Mouse (Mus musculus) intestine, embryonic 16.5 days (tissue): ENCODE data around the gene Coa3. TPM values are rescaled to one million over a fixed set of nuclear protein-coding genes. Genes with fewer than 3 reads are reported as not detected.

Source experiments
- ATAC-seq: fragments of 200-750 bp; cut with Nextera tagmentation; 2 replicates; pipeline ENCODE4 v1.8.0; 2017; ENCODE audit warnings: moderate TSS enrichment, moderate library complexity
- H3K27ac ChIP-seq: fragments of 300-500 bp; sonication (generic); 2 replicates; pipeline ENCODE4 v1.5.1; 2014; ENCODE audit warnings: mild to moderate bottlenecking, low read length
- H3K27me3 ChIP-seq: fragments of 300-500 bp; sonication (generic); replicated peaks from 2 replicates; pipeline ENCODE4 v1.6.1; 2014; ENCODE audit warnings: low read length, control low read depth, mixed read lengths; ENCODE audit not compliant: control insufficient read depth, insufficient read depth
- H3K36me3 ChIP-seq: fragments of 300-500 bp; sonication (generic); 2 replicates; pipeline ENCODE4 v1.6.1; 2014; ENCODE audit warnings: low read length, control low read depth; ENCODE audit not compliant: control insufficient read depth, insufficient read depth
- H3K4me1 ChIP-seq: fragments of 300-500 bp; sonication (generic); 2 replicates; pipeline ENCODE4 v1.6.1; 2014; ENCODE audit warnings: low read length, control low read depth, mixed read lengths; ENCODE audit not compliant: control insufficient read depth, insufficient read depth
- H3K4me2 ChIP-seq: fragments of 300-500 bp; sonication (generic); 2 replicates; pipeline ENCODE4 v1.6.1; 2014; ENCODE audit warnings: low read depth, low read length, control low read depth
- H3K4me3 ChIP-seq: fragments of 300-500 bp; sonication (generic); 2 replicates; pipeline ENCODE4 v1.5.1; 2014; ENCODE audit warnings: mild to moderate bottlenecking, low read length
- H3K9ac ChIP-seq: fragments of 300-500 bp; sonication (generic); 2 replicates; pipeline ENCODE4 v1.6.1; 2014; ENCODE audit warnings: low read depth, low read length
- H3K9me3 ChIP-seq: fragments of 300-500 bp; sonication (generic); 2 replicates; pipeline ENCODE4 v1.6.1; 2016; ENCODE audit warnings: low read length, control low read depth; ENCODE audit not compliant: control insufficient read depth
- WGBS: fragments of 180-500 bp; shearing (Covaris S2); extraction: QIAGEN DNeasy Blood & Tissue Kit; methylation state at CpG from one replicate; pipeline ENCODE4 v1.1.7; 2014; 5-methylcytosine and 5-hydroxymethylcytosine counted together
- polyA plus RNA-seq: library from polyadenylated mRNA; unstranded; fragments of >200 nt; fragmentation: Nextera tagmentation; extraction: Ambion mirVana; gene quantifications from 2 replicates; pipeline ENCODE4 v1.2.1, GENCODE M21; 2015

Coa3 gene
- polyA plus RNA-seq, 1 experiment from 2014 or later: 278 TPM

- 17% methylated on average over 7 of the region's 7 CpGs for WGBS
Observed at GRCm38 (mm10) chr11:101246702-101247012, 32.3 kb downstream of the Coa3 start.

DNA sequence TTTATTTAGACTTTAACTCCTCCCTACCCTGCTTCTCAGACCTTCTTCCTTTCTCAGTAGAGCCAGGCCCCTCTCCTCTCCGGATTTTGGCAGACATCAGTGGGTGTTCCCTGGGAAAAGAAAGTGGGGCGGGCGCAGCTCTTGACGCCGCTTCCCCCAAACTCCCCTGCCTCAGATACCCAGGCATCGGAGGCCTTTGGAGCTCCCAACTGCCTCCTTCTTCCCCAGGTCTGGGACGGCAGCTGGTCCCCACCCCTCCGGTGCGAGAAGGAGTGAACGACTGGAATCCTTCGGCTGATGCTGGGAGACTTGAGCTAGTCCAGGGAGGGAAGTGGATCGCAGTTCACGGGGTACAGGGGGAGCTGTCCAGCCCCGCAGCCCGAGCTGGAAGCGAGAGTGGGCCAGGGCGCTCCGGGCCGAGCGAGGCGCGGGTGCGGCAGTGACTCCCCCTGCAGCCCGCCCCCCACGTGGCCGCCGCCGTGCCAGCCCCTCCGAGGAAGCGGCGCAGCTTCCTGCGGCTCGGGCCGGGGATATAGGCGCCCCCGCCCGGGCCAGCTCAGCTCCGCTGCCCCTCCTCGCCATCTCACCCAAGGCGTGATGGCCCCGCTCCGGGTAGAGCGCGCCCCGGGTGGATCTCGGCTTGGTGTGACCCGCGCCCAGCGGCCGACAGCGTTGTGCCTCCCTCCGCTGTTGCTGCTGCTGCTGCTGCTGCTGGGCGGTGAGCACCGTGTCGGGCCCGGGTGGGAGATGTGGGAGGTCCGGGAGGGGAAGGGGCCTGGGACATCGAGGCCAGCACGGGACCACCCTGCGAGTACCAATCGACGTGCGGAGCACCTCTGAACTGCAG lies 32.8 kb downstream of the Coa3 start, which contains the start of gene Ramp2:
TSS of gene Ramp2 (plus strand) at position 174 of the 847 bp plus-strand sequence.
- H3K9ac ChIP-seq: peak within 1 kb of the TSS; percentile 84
- peak within 1 kb of the TSS; percentile 66 for H3K4me3 ChIP-seq
- H3K4me2 ChIP-seq: peak within 1 kb of the TSS; percentile 98
- no peaks in the 10 kb centered on the region for H3K36me3 ChIP-seq
- peak; percentile 68 for ATAC-seq
- H3K27me3 ChIP-seq: no peaks in the 10 kb centered on the region
- H3K27ac ChIP-seq: peak within 1 kb of the TSS; percentile 78
- peaks cover 17% of the 10 kb centered on the region for H3K4me1 ChIP-seq
- WGBS: under 1% methylated on average over 63 of the region's 63 CpGs
- H3K9me3 ChIP-seq: no peaks in the 10 kb centered on the region

More at GRCm38 (mm10) chr11:101246702-101247012, 32.3 kb downstream of the Coa3 start:
- peak overlapping the region; percentile 66 for H3K4me3 ChIP-seq
- H3K4me1 ChIP-seq: peaks cover 17% of the 10 kb centered on the region
- peak overlapping the region; percentile 78 for H3K27ac ChIP-seq
- no peaks in the 10 kb centered on the region for H3K27me3 ChIP-seq
- H3K9me3 ChIP-seq: no peaks in the 10 kb centered on the region
- peak overlapping the region; percentile 84 for H3K9ac ChIP-seq
- no peak; the same call in 1 of the 2 replicates for ATAC-seq
- H3K4me2 ChIP-seq: peak overlapping the region; percentile 98
- no peaks in the 10 kb centered on the region for H3K36me3 ChIP-seq

GRCm38 (mm10) chr11:101245071-101245470 lies 33.8 kb downstream of the Coa3 start:
- Histone ChIP-seq H3K4me2 (no peak overlapping the region), H3K9me3 (no peaks in the 10 kb centered on the region), H3K4me1 (peaks cover 17% of the 10 kb centered on the region), H3K36me3 (no peaks in the 10 kb centered on the region), H3K27ac (peak overlapping the region; percentile 30), H3K27me3 (no peaks in the 10 kb centered on the region), H3K4me3 (no peak overlapping the region), H3K9ac (no peak overlapping the region)
- WGBS: 44% methylated on average over 4 of the region's 4 CpGs
- ATAC-seq: no peak

GRCm38 (mm10) chr11:101238071-101238647 lies 40.8 kb downstream of the Coa3 start:
- Histone ChIP-seq H3K27me3 (no peaks in the 10 kb centered on the region), H3K27ac (peak overlapping the region; percentile 83), H3K36me3 (no peaks in the 10 kb centered on the region), H3K4me2 (no peak overlapping the region), H3K4me1 (peaks cover 8% of the 10 kb centered on the region), H3K9me3 (no peaks in the 10 kb centered on the region), H3K4me3 (no peak overlapping the region), H3K9ac (no peak overlapping the region)
- WGBS: 45% methylated on average over 5 of the region's 5 CpGs
- ATAC-seq: peak; percentile 60

GRCm38 (mm10) chr11:101236782-101237181 lies 42.1 kb downstream of the Coa3 start:
- no peak overlapping the region for H3K4me3 ChIP-seq
- peaks cover 14% of the 10 kb centered on the region for H3K4me1 ChIP-seq
- no peaks in the 10 kb centered on the region for H3K36me3 ChIP-seq
- no peak for ATAC-seq
- WGBS: 94% methylated on average over 5 of the region's 5 CpGs
- no peak overlapping the region for H3K27ac ChIP-seq
- H3K27me3 ChIP-seq: no peaks in the 10 kb centered on the region
- H3K9ac ChIP-seq: no peak overlapping the region
- H3K4me2 ChIP-seq: no peak overlapping the region
- H3K9me3 ChIP-seq: no peaks in the 10 kb centered on the region

GRCm38 (mm10) chr11:101235429-101235828 lies 43.5 kb downstream of the Coa3 start:
- H3K4me1 ChIP-seq: peaks cover 26% of the 10 kb centered on the region
- no peaks in the 10 kb centered on the region for H3K9me3 ChIP-seq
- no peaks in the 10 kb centered on the region for H3K27me3 ChIP-seq
- ATAC-seq: no peak
- H3K4me2 ChIP-seq: no peak overlapping the region
- H3K27ac ChIP-seq: no peak overlapping the region
- H3K36me3 ChIP-seq: no peaks in the 10 kb centered on the region
- no peak overlapping the region for H3K9ac ChIP-seq
- no peak overlapping the region for H3K4me3 ChIP-seq

DNA sequence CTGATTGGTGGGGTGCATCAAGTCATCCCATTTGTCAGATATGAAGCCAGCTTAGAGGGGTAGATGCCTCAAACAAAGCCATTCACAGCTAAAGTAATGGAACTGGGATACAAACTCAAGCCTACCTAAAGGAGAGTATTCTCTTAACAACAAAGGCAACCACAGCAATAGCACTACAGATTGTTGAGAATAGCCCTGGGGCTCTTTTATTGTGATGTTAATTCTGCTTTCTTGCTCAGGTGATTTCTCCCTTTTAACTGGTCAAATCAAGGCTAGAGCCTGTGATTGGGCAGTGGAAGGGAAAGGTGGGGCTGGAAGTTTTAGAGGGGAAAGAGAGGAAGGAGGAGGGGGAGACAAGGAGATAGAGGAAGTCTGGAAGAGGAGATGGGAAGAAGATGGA lies 44.8 kb downstream of the Coa3 start:
- Histone ChIP-seq H3K4me2 (no peak overlapping the region), H3K27me3 (no peaks in the 10 kb centered on the region), H3K4me3 (no peak overlapping the region), H3K4me1 (peaks cover 37% of the 10 kb centered on the region), H3K9me3 (no peaks in the 10 kb centered on the region), H3K27ac (no peak overlapping the region), H3K36me3 (no peaks in the 10 kb centered on the region), H3K9ac (no peak overlapping the region)
- ATAC-seq: no peak

DNA sequence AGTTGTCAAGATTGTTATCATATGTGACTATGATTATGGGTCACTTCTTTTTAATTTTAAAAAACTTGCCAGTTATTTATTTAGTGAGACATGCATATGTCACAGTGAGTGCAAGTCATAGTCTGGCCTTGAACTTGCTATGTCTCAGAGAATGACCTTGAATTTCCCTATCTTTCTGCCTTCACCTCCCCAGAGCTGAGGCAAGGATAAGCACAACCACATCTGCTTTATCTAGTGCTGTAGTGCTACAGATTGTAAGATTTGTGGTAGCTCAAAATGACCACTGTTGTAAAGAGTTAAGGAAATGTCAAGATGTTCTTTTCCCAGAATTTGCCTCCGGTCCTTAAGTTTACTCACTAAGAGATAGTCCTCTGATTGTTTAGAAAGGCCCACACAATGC lies 45.7 kb downstream of the Coa3 start:
- Histone ChIP-seq H3K27ac (no peak overlapping the region), H3K9me3 (no peaks in the 10 kb centered on the region), H3K27me3 (no peaks in the 10 kb centered on the region), H3K36me3 (no peaks in the 10 kb centered on the region), H3K4me1 (peaks cover 34% of the 10 kb centered on the region), H3K4me2 (no peak overlapping the region), H3K9ac (no peak overlapping the region), H3K4me3 (no peak overlapping the region)
- no peak for ATAC-seq
- 55% methylated on average over 1 of the region's 1 CpGs for WGBS

DNA sequence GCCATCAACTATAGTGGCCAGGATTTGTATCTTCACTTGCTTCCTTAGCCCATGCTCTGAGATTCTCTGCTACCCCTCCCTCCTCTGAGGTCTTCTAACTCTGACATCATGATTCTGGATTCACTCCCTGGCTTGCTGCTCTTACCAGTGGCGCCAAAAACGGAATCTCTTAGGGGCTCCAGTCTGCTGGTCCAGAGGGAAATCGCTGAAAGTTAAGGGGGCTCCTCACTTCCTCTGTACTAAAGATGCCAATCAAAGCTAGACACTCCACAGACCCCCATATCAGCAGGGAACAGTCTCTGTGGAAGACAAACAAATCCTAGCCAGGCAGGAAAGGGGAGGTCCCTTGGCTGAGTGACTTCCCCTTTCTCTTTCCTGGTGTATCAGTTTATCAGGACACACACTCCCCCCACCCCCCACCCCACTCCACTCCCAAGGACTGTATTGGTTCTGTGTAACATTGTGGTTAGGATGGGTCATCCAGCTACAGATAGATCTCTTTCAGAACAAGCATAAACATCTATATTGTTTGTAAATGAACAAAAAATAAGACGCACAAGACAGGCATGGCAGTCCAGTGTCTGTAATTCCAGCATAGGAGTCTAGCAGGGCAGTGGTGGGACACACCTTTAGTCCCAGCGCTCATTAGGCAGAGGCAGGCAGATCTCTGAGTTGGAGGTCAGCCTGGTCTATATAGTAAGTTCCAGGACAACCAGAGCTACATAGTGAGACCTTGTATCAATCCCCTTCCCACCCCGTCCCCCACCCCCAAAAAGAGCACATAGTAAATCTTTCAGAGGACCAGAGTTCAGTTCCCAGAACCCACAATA lies 46.7 kb downstream of the Coa3 start:
- H3K27me3 ChIP-seq: no peaks in the 10 kb centered on the region
- peak overlapping the region; percentile 51 for H3K4me2 ChIP-seq
- ATAC-seq: peak; percentile 76
- WGBS: 43% methylated on average over 6 of the region's 6 CpGs
- H3K27ac ChIP-seq: peak overlapping the region; percentile 93
- peaks cover 29% of the 10 kb centered on the region for H3K4me1 ChIP-seq
- no peaks in the 10 kb centered on the region for H3K36me3 ChIP-seq
- H3K4me3 ChIP-seq: peak overlapping the region; percentile 28
- peak overlapping the region; percentile 53 for H3K9ac ChIP-seq
- no peaks in the 10 kb centered on the region for H3K9me3 ChIP-seq
